Mouse (Mus musculus) MEL (cell line): ENCODE measurements at regions not wholly inside any gene's neighbourhood (a gene's known extent, or its start where the extent isn't known, plus 50 kb on each side); places are given as distances from the start of the nearest gene placed in this dataset.

Experiments
- DNase-seq: peaks from one replicate; pipeline ENCODE4 v3.0.0; 2011; ENCODE audit warnings: low read depth, low spot score
- H3K27ac ChIP-seq: 2 replicates; pipeline ENCODE4 v1.5.1; 2012; ENCODE audit warnings: low read depth, mild to moderate bottlenecking, control low read depth, low read length, moderate library complexity; ENCODE audit not compliant: control insufficient read depth
- H3K27me3 ChIP-seq, 2 experiments: fragments of 150-350 bp in 1 of 2; sonication (generic) in 1 of 2; 2 replicates each; pipeline ENCODE4 v1.6.1; 2012; ENCODE audit warnings: low read length in 2 of 2, mild to moderate bottlenecking in 2 of 2, improper control_type of control experiment in 1 of 2, moderate library complexity in 1 of 2; ENCODE audit not compliant: insufficient read depth in 2 of 2, control insufficient read depth in 1 of 2
- H3K36me3 ChIP-seq, 2 experiments: 2 replicates each; pipeline ENCODE4 v1.6.1; 2012 to 2014; ENCODE audit warnings: low read length in 2 of 2, improper control_type of control experiment in 1 of 2, inconsistent platforms in 1 of 2, mild to moderate bottlenecking in 1 of 2; ENCODE audit not compliant: insufficient read depth in 2 of 2, control insufficient read depth in 1 of 2
- H3K4me1 ChIP-seq, 2 experiments: fragments of 150-350 bp in 1 of 2; sonication (generic) in 1 of 2; 2 replicates each; pipeline ENCODE4 v1.6.1; 2012; ENCODE audit warnings: low read length in 2 of 2, improper control_type of control experiment in 1 of 2, mild to moderate bottlenecking in 1 of 2; ENCODE audit not compliant: insufficient read depth in 2 of 2, control insufficient read depth in 1 of 2
- H3K4me3 ChIP-seq, 2 experiments: fragments of 150-350 bp in 1 of 2; sonication (generic) in 1 of 2; 2 replicates each; pipeline ENCODE4 v1.5.1; 2012; ENCODE audit warnings: low read depth in 2 of 2, low read length in 2 of 2, mild to moderate bottlenecking in 2 of 2, moderate library complexity in 2 of 2, control low read depth in 1 of 2, improper control_type of control experiment in 1 of 2; ENCODE audit not compliant: control insufficient read depth in 1 of 2, insufficient read depth in 1 of 2
- H3K79me2 ChIP-seq: 2 replicates; pipeline ENCODE4 v1.6.1; 2012; ENCODE audit warnings: mild to moderate bottlenecking, low read length, moderate library complexity; ENCODE audit not compliant: control insufficient read depth, poor library complexity, insufficient read depth
- H3K9ac ChIP-seq: 2 replicates; pipeline ENCODE4 v1.6.1; 2012; ENCODE audit warnings: low read depth, mild to moderate bottlenecking, control low read depth, low read length, moderate library complexity; ENCODE audit not compliant: control insufficient read depth, poor library complexity, severe bottlenecking
- H3K9me3 ChIP-seq: fragments of 150-350 bp; sonication (generic); replicated peaks from 2 replicates; pipeline ENCODE4 v1.6.1; 2012; ENCODE audit warnings: mild to moderate bottlenecking, low read length, improper control_type of control experiment, moderate library complexity; ENCODE audit not compliant: insufficient read depth
- CHD1 ChIP-seq: IDR thresholded peaks from 2 replicates; pipeline ENCODE4 v1.6.1; 2012; ENCODE audit warnings: low read depth, mild to moderate bottlenecking, inconsistent platforms, low read length, improper control_type of control experiment
- CTCF ChIP-seq, 3 experiments: IDR thresholded peaks in 2 of 3; conservative IDR thresholded peaks in 1 of 3; 2 replicates each; pipeline ENCODE4 v1.5.1; 2011 to 2012; ENCODE audit warnings: low read length in 3 of 3, low read depth in 2 of 3, mild to moderate bottlenecking in 2 of 3, improper control_type of control experiment in 1 of 3, inconsistent platforms in 1 of 3, mixed read lengths in 1 of 3, moderate library complexity in 1 of 3; ENCODE audit not compliant: control insufficient read depth in 1 of 3, insufficient read depth in 1 of 3, poor library complexity in 1 of 3, severe bottlenecking in 1 of 3
- ELF1 ChIP-seq: IDR thresholded peaks from 2 replicates; pipeline ENCODE4 v1.6.1; 2014; ENCODE audit warnings: low read depth, mild to moderate bottlenecking, inconsistent platforms, low read length, improper control_type of control experiment, moderate library complexity
- EP300 ChIP-seq, 2 experiments: IDR thresholded peaks; 2 replicates each; pipeline ENCODE4 v1.6.1; 2011; ENCODE audit warnings: improper control_type of control experiment in 2 of 2, low read length in 2 of 2, low read depth in 1 of 2, mild to moderate bottlenecking in 1 of 2
- ETS1 ChIP-seq: IDR thresholded peaks from 2 replicates; pipeline ENCODE4 v1.6.1; 2012; ENCODE audit warnings: low read depth, mild to moderate bottlenecking, inconsistent platforms, low read length, improper control_type of control experiment, moderate library complexity
- GABPA ChIP-seq: IDR thresholded peaks from 2 replicates; pipeline ENCODE4 v1.6.1; 2012; ENCODE audit warnings: low read depth, mild to moderate bottlenecking, inconsistent platforms, low read length, improper control_type of control experiment, moderate library complexity
- HCFC1 ChIP-seq: IDR thresholded peaks from 2 replicates; pipeline ENCODE4 v1.6.1; 2012; ENCODE audit warnings: low read depth, mild to moderate bottlenecking, inconsistent platforms, low read length, improper control_type of control experiment, moderate library complexity
- JUND ChIP-seq: IDR thresholded peaks from 2 replicates; pipeline ENCODE4 v1.6.1; 2011; ENCODE audit warnings: low read depth, mild to moderate bottlenecking, improper control_type of control experiment, low read length
- MAX ChIP-seq: IDR thresholded peaks from 2 replicates; pipeline ENCODE4 v1.6.1; 2011; ENCODE audit warnings: low read length, improper control_type of control experiment
- MYB ChIP-seq: IDR thresholded peaks from 2 replicates; pipeline ENCODE4 v1.6.1; 2011; ENCODE audit warnings: mild to moderate bottlenecking, low read depth, low read length, improper control_type of control experiment
- MYC ChIP-seq: IDR thresholded peaks from 2 replicates; pipeline ENCODE4 v1.6.1; 2011; ENCODE audit warnings: low read depth, mild to moderate bottlenecking, low read length, improper control_type of control experiment, moderate library complexity
- POLR2A ChIP-seq, 2 experiments: IDR thresholded peaks; 2 replicates each; pipeline ENCODE4 v1.6.1; 2011 to 2012; ENCODE audit warnings: low read length in 2 of 2, mild to moderate bottlenecking in 2 of 2, control low read depth in 1 of 2, improper control_type of control experiment in 1 of 2, low read depth in 1 of 2, moderate library complexity in 1 of 2; ENCODE audit not compliant: control insufficient read depth in 1 of 2, insufficient read depth in 1 of 2, poor library complexity in 1 of 2
- POLR2AphosphoS2 ChIP-seq: IDR thresholded peaks from 2 replicates; pipeline ENCODE4 v1.6.1; 2011; ENCODE audit warnings: low read length, improper control_type of control experiment
- SMC3 ChIP-seq: IDR thresholded peaks from 2 replicates; pipeline ENCODE4 v1.6.1; 2011; ENCODE audit warnings: low read depth, low read length, improper control_type of control experiment
- TAL1 ChIP-seq: IDR thresholded peaks from 2 replicates; pipeline ENCODE4 v1.6.1; 2012; ENCODE audit warnings: mild to moderate bottlenecking, inconsistent platforms, low read length, moderate library complexity, mixed read lengths
- TBP ChIP-seq: IDR thresholded peaks from 2 replicates; pipeline ENCODE4 v1.8.0; 2011; ENCODE audit warnings: low read depth, low read length, improper control_type of control experiment
- TCF12 ChIP-seq: IDR thresholded peaks from 2 replicates; pipeline ENCODE4 v1.6.1; 2014; ENCODE audit warnings: low read depth, mild to moderate bottlenecking, inconsistent platforms, low read length, improper control_type of control experiment, moderate library complexity
- UBTF ChIP-seq: IDR thresholded peaks from 2 replicates; pipeline ENCODE4 v1.6.1; 2012; ENCODE audit warnings: low read depth, mild to moderate bottlenecking, inconsistent platforms, low read length, improper control_type of control experiment, moderate library complexity, borderline replicate concordance; ENCODE audit not compliant: insufficient read depth
- ZC3H11A ChIP-seq: IDR thresholded peaks from 2 replicates; pipeline ENCODE4 v1.6.1; 2012; ENCODE audit warnings: low read depth, mild to moderate bottlenecking, inconsistent platforms, low read length, improper control_type of control experiment
- ZNF384 ChIP-seq: IDR thresholded peaks from 2 replicates; pipeline ENCODE4 v1.6.1; 2012; ENCODE audit warnings: low read depth, mild to moderate bottlenecking, inconsistent platforms, low read length, improper control_type of control experiment

DNA sequence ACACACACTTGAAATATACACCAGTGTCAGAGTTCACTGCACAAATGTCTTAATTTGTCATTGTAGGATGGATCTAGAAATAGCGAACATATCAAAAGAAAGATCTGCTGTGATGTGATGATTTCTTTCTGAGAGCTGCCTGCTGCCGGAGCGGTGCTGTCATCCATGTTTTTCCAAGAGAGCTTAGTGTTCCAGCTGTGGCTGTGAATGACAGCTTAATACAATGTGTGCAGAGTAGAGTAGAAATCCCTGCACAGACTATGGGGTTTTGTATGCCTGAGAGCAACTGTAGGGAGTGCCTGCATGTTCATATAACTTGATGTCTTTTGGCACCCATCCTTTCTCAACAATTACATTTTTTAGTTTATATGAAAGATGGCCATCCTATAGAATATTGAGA lies 274.6 kb upstream of the Btbd3 start:
- H3K27ac ChIP-seq = no peak overlapping the region
- no peaks in the 10 kb centered on the region for H3K36me3 ChIP-seq
- H3K9me3 ChIP-seq = no peaks in the 10 kb centered on the region
- H3K27me3 ChIP-seq = no peaks in the 10 kb centered on the region
- no peak for DNase-seq
- no peak overlapping the region for H3K9ac ChIP-seq
- H3K4me1 ChIP-seq = no peaks in the 10 kb centered on the region
- TF ChIP-seq TBP (no peak), ZNF384 (no peak), CHD1 (no peak), UBTF (no peak), ELF1 (no peak), SMC3 (no peak)
- TF ChIP-seq, all 39 proteins: peak for 0
- no peak overlapping the region for H3K4me3 ChIP-seq
- H3K79me2 ChIP-seq = no peaks in the 10 kb centered on the region

DNA sequence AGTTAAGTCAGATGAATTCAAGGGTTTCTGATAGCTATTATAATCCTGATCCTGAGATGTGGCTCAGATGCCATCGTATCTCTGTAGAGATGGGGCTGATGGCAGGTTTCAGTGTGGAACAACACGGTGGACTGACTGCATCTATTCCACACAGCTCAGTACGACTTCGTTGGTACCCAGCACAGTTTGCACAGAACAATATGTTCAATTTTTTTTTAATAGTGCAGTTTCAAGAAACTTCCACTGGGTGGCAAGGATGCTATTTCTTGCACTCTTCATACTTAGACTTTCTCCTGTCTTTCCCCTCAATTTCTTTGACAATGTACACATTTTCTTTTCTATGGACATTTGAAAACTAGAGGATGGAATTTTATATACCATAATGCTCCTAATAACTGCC lies 278.6 kb upstream of the Btbd3 start:
- Histone ChIP-seq H3K27me3 (no peaks in the 10 kb centered on the region), H3K4me3 (no peak overlapping the region), H3K9me3 (no peaks in the 10 kb centered on the region), H3K36me3 (no peaks in the 10 kb centered on the region), H3K79me2 (no peaks in the 10 kb centered on the region), H3K9ac (no peak overlapping the region), H3K27ac (no peak overlapping the region), H3K4me1 (no peaks in the 10 kb centered on the region)
- no peak for DNase-seq
- TF ChIP-seq GABPA = no peak
- no peak for TF ChIP-seq EP300 (IDR thresholded peaks at IDR 0.05; ENCODE audit: low read depth in 1 of 2, low read length in 2 of 2)
- no peak for TF ChIP-seq TCF12
- TF ChIP-seq CTCF (IDR thresholded peaks at IDR 0.05 in 2 of 3, conservative IDR thresholded peaks at IDR 0.05 in 1 of 3; ENCODE audit: control insufficient read depth in 1 of 3, insufficient read depth in 1 of 3, low read depth in 2 of 3, low read length in 3 of 3, poor library complexity in 1 of 3, severe bottlenecking in 1 of 3) = peak in 1 of 3 experiments; percentile 4; a peak in 1 of 6 replicates

DNA sequence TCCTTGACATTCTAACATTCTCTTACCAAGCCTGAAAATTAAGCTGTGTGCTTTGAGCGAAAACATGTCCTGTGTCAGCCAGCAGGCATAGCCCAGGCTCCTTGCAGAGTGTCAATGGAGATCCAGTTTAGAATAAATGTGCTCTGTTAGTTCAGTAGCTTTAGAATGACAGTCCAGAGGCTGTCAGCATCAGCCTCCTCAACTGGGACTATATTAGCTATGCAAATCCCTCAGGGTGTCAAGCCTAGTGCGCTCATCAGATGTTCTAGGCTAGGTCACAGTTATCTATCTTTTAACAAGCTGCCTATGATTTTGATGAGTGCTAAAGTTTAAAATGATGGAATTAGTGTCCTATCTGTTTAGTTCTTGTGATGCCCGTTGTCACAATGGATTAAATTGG lies 281.7 kb upstream of the Btbd3 start:
- Histone ChIP-seq H3K27ac (no peak overlapping the region), H3K36me3 (no peaks in the 10 kb centered on the region), H3K9ac (no peak overlapping the region), H3K9me3 (no peaks in the 10 kb centered on the region), H3K4me3 (no peak overlapping the region), H3K4me1 (no peaks in the 10 kb centered on the region), H3K27me3 (no peaks in the 10 kb centered on the region), H3K79me2 (no peaks in the 10 kb centered on the region)
- no peak for DNase-seq
- no peak for TF ChIP-seq ETS1
- no peak for TF ChIP-seq TAL1
- TF ChIP-seq POLR2A (IDR thresholded peaks at IDR 0.05; ENCODE audit: control insufficient read depth in 1 of 2, insufficient read depth in 1 of 2, low read depth in 1 of 2, low read length in 2 of 2, poor library complexity in 1 of 2) = no peak
- TF ChIP-seq MYB = no peak
- TF ChIP-seq MAX = no peak
- TF ChIP-seq GABPA = no peak
- TF ChIP-seq CHD1 = no peak
- no peak for TF ChIP-seq MYC
- no peak for TF ChIP-seq HCFC1
- no peak for TF ChIP-seq ZC3H11A
- TF ChIP-seq JUND = no peak
- TF ChIP-seq ELF1 = no peak
- TF ChIP-seq POLR2AphosphoS2 = no peak
- no peak for TF ChIP-seq TCF12
